ENCODE assay signal across 33 mouse cellular contexts in the genomic region with DNA sequence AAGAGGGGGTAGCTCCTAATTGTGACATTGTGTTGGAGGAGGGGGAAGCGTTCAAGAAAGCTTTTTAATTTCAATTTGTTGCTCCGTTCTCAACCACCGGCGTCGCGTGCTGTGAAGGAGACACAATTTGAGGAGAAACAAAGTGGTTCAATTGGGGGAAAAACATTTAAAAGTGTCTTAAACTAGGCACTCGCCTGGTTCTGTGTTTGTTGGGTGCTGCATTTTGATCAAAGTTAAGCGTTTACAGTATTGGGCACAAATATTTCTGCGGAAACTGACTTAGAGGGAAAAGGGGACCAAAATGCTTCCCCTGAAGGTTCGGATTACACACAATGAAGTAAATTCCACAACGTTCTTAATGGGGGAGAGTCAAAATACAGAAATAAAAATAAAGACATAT. TPM values are rescaled to one million over a fixed set of nuclear protein-coding genes. Genes with fewer than 3 reads are reported as not detected.
"Had no signal": no experiment of that assay in that cellular context is flagged by ENCODE, and none has a peak within 500 bp of the region (broad histone marks: within the 10 kb centered on the region; RNA-seq: fewer than 3 reads in every experiment).

No protein-coding gene starts in this region.

- H3K4me2 ChIP-seq: limb, embryonic 12.5 days; limb, embryonic 15.5 days; liver, embryonic 12.5 days; liver, embryonic 15.5 days; lung, embryonic 15.5 days; midbrain, embryonic 12.5 days had no signal

- H3K9ac ChIP-seq: limb, embryonic 12.5 days; limb, embryonic 15.5 days; liver, embryonic 12.5 days; liver, embryonic 15.5 days; lung, embryonic 15.5 days; midbrain, embryonic 12.5 days; neural tube, embryonic 12.5 days had no signal

- H3K9me3 ChIP-seq: limb, embryonic 12.5 days; limb, embryonic 15.5 days; liver, embryonic 12.5 days; liver, embryonic 15.5 days; lung, embryonic 15.5 days; midbrain, embryonic 12.5 days; neural tube, embryonic 12.5 days had no signal

- H3K4me1 ChIP-seq: liver, embryonic 12.5 days; liver, embryonic 15.5 days; lung, embryonic 15.5 days; midbrain, embryonic 12.5 days had no signal

- H3K27ac ChIP-seq: kidney, postnatal 0 days; left cerebral cortex, adult 2 months; limb, embryonic 12.5 days; limb, embryonic 15.5 days; liver, embryonic 12.5 days; liver, embryonic 15.5 days; lung, embryonic 15.5 days; midbrain, embryonic 12.5 days; neural tube, embryonic 12.5 days; stomach, postnatal 0 days had no signal

- DNase-seq: kidney, adult 2 months; layer of hippocampus, postnatal 36 days; lung, adult 18-20 months; lung, postnatal 10 days; lung, postnatal 36 days; right cerebral cortex, adult 18-20 months; right cerebral cortex, postnatal 14 days; right cerebral cortex, postnatal 4 days; thymus, adult 2 months; thymus, postnatal 14 days had no signal

- ATAC-seq: intestine, postnatal 0 days; liver, embryonic 12.5 days; midbrain, embryonic 16.5 days had no signal

- H3K4me3 ChIP-seq: left cerebral cortex, adult 2 months; limb, embryonic 15.5 days; liver, embryonic 12.5 days; liver, embryonic 15.5 days; lung, embryonic 15.5 days; midbrain, embryonic 12.5 days; myocyte; neural tube, embryonic 12.5 days had no signal

- H3K36me3 ChIP-seq: limb, embryonic 12.5 days; limb, embryonic 15.5 days; liver, embryonic 12.5 days; liver, embryonic 15.5 days; lung, embryonic 15.5 days; midbrain, embryonic 12.5 days; neural tube, embryonic 12.5 days had no signal

RNA-seq across cellular contexts. Expression of gene Hoxb13, which starts 10.2 kb away (rescaled TPM):
- total RNA-seq: layer of hippocampus, adult 8-10 months; layer of hippocampus, postnatal 10 days; layer of hippocampus, postnatal 36 days; left cerebral cortex, adult 2 months; left cerebral cortex, postnatal 10 days; left cerebral cortex, postnatal 36 days; megakaryocyte progenitor cell, adult 5-6 weeks; megakaryocyte-erythroid progenitor cell, adult 5-6 weeks; monocyte, adult 5-6 weeks; neutrophil, adult 5-6 weeks had no signal
- polyA plus RNA-seq: intestine, postnatal 0 days; kidney, adult 2 months; kidney, embryonic 14.5 days; kidney, postnatal 0 days; limb, embryonic 12.5 days; limb, embryonic 15.5 days; liver, embryonic 12.5 days; liver, embryonic 15.5 days; lung, embryonic 15.5 days; midbrain, embryonic 12.5 days; midbrain, embryonic 16.5 days; stomach, embryonic 14.5 days; stomach, postnatal 0 days had no signal
